Mouse (Mus musculus) right cerebral cortex, postnatal 14 days (tissue): ENCODE data around the gene Ephb3.

Experiments
- DNase-seq: peaks from one replicate; pipeline ENCODE4 v3.0.0; 2022

The Ephb3 gene

GRCm38 (mm10) chr16:21208001-21208565, 3.5 kb downstream of the Ephb3 start:
- DNase-seq, result no peak

DNA sequence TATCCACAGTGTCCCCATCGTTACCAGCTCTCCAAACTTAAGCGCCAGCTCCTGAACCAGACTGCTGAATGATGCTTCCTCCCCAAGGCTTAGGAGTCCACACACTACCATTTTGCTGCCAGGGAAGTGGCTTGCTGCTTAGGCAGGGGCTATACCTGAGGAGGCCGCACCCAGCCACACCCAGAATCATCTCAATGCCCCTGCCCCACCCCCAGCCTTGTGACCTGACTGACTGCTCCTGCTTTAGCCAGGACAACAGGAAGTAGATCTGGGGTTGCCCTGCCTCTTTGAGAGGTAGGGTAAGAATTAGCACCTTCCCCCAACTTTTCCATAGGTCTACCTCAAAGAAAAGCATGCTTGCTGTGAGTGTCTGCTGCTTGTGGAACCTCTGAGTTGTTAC, 4.7 kb downstream of the Ephb3 start:
- no peak for DNase-seq

GRCm38 (mm10) chr16:21210204-21210603, 5.6 kb downstream of the Ephb3 start:
- no peak for DNase-seq

DNA sequence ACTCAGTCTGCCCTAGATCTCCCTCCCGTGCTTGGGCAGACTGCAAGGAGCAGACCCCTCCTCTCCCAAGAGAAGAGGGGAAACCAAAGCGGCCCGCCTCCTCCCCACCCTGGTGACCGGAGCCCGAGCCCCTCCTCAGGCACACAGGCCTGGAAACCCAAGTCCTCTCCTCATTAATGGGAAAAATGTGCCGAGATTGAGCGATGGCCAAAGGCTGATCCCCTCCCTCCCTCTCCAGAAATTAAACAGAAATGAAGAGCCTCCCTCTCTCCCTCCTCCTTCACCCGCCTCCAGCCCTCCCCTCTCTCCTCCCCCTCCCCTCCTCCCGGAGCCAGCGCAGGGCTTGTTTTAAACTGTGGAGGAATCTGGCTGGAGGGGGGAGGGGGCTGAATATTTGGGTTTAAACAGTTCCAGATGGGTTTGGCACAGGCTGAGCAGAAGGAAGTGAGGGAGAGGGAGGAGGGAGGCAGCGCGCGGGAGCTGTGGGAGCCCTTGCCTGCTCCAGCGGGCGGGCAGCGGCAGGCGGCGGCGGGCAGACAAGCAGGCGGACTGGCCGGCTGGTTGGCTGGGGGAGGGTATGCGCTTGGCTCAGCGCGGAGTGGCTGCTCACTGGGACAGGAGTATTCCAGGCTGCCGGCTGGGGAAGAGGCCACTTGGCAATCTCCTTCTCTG, 6.2 kb downstream of the Ephb3 start:
- peak; percentile 82 for DNase-seq

- no peak for DNase-seq
Measured at GRCm38 (mm10) chr16:21211501-21211900, 6.9 kb downstream of the Ephb3 start.

DNA sequence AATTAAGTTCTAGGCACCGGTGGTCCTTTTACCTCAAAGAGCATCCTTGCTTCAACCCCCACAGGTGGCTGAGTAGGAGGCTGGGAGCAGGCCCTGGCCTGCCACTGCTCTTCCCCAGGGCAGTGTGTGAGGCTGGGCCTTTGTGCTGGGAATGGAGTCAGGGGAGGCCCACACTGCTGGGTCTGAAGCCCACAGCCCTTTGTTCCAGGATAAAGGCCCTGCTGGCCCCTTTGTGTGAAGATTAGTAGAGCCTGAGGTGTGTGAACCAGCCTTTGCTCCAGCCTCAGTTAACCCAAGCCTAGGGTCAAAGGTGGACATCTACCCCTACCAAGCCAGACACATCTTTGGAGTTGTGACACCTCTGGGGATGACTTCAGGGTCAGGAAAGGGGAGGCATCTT, 7.8 kb downstream of the Ephb3 start:
- DNase-seq, result no peak

DNA sequence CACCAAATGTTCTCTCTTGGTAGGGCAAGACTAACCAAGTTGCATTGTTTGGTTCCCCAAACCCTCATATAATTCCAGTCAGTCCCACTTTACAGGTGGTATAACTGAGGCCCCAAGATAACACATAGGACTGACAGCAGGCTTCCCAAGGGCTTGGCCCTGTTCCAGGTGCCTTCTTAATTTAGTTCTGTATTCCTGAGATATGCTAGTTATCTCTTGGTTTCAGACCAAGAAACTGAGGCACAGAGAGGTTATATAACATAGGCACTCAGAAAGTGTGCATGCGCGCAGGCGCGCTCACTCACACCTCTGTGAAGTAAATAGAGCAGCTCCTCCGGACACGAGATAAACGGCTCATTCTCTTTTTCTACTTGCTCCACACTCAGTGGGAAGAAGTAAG, 9.4 kb downstream of the Ephb3 start:
- no peak for DNase-seq

DNA sequence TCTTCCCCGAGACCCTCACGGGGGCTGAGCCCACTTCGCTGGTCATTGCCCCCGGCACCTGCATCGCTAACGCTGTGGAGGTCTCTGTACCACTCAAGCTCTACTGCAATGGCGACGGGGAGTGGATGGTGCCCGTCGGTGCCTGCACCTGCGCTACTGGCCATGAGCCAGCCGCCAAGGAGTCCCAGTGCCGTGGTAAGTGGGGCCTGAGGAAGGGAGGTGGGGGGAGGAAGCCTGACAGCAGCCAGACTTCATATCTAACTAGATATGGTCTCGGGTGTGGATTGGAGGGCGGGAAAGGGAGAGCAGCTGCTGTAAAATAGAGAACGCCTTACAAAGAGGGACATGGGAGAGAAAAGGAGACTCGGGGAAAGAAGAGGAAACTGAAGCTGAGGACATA, 10.2 kb downstream of the Ephb3 start:
- DNase-seq, result no peak

DNA sequence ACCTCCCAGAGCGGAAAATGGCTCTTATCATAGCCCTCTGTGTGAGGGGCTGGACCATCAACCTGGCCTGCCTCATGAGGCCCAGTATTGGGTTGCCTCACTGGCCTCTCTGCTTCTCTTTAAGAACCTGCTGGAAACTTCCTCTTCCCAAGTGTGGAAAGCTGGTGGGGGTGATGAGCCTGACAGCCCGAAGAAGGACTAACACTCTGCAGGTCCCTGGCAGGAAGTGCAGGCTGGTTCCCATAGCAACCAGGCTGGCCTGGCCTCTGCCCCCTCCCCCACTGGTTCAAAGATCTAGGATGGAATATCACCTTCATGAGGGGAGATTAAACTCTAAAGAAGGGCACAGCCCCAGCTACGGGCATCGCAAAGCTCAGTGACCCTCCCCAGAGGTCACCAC, 11.5 kb downstream of the Ephb3 start:
- DNase-seq, result peak; percentile 32

GRCm38 (mm10) chr16:21217233-21217632, 12.7 kb downstream of the Ephb3 start:
- DNase-seq, result no peak

DNA sequence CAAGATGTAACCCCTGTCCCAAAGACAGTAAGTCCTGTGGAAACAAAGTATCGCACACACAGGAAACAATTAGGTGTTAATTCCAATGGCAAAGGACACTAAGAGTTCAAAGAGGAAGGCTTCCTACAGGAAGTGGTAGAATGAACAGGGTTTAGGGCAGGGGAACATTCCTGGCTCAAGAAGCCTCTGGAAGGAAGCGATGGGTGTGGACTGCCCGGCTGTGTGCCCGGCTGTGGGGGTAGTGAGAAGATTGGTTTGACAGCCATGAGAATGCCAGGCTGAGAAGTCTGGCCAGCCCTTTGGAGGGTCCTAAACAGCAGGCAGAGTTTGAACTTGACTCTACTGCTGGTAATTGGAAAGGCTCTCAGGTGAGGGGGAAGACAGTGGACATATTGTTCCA, 15.1 kb downstream of the Ephb3 start:
- DNase-seq, result no peak

GRCm38 (mm10) chr16:21223038-21223437, 18.5 kb downstream of the Ephb3 start:
- no peak for DNase-seq

DNA sequence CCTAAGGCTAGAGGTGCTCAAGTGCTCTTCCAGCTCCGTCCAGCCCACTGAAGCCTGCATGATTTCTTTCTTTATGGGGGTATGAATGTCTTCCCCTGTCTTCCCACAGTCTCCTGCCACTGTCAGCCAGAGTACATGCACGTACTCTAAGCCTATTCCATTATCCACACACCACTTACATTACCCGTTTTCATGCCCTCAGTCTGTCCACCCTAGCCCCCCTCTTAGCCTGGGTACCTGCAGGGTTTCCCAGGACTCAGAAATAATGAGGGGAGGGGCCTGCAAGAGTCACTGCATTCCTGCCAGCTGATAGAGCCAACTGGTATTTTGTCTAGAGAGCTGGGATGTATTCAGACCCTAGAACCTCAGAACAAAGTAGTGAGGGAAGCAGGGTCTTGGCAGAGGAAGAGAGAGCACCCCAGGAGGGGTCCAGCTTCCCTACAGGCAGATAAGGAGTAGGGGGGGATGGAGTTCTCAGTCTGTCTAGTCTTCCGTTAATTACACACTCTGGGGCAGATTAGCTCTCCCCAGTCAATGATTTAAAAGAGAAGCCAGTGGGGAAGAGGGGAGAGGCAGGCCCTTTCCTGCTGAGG, 20.2 kb downstream of the Ephb3 start:
- DNase-seq, result no peak

- peak; percentile 2 for DNase-seq
Measured at GRCm38 (mm10) chr16:21226629-21227028, 22.1 kb downstream of the Ephb3 start.

GRCm38 (mm10) chr16:21235135-21235534, 30.6 kb downstream of the Ephb3 start:
- DNase-seq, result no peak

DNA sequence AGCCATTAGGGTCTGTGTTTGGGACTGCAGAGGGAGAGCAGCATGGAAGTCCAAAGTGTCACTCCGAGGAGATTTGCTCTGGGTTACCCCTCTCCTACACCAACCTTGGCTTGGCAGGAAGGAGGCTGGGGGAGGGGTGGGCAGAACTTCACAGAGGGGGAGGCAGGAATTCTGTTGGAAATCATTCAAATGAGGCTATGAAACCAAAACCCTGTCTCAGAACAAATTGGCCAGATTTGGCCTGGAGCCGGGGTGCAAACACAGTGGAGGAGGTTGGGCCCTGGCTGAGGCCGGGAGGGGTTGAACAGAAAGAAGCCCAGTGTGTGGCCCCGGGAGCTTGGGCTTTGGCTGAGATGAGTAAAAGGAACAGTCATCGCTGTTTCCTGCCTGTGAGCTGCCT, 34.2 kb downstream of the Ephb3 start:
- DNase-seq, result peak; percentile 38

GRCm38 (mm10) chr16:21240547-21240946, 36.0 kb downstream of the Ephb3 start:
- no peak for DNase-seq

DNA sequence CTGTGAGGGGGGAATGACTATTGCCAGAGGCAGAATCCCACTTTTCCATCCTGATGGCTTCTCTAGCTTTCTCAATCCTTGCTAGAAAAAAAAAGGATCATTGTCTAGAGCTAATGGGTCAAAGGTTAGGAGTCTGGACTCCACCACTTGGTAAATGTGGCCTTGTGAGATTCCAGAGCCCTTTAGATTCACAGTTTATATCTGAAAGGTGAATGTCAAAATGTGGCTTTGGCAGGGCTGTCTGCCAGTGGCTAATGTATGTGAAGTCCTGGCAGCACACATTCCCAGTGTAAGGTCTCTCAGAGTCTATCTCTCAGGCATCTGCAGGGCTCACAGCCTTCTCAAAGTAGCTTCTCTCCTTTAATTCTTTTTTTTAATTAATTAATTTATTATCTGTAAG, 36.5 kb downstream of the Ephb3 start:
- no peak for DNase-seq

GRCm38 (mm10) chr16:21242946-21243345, 38.4 kb downstream of the Ephb3 start:
- no peak for DNase-seq

GRCm38 (mm10) chr16:21244803-21245202, 40.2 kb downstream of the Ephb3 start:
- DNase-seq, result no peak

- DNase-seq, result no peak
Measured at GRCm38 (mm10) chr16:21245387-21245786, 40.8 kb downstream of the Ephb3 start.

GRCm38 (mm10) chr16:21245931-21246390, 41.4 kb downstream of the Ephb3 start:
- DNase-seq, result peak; percentile 79

DNA sequence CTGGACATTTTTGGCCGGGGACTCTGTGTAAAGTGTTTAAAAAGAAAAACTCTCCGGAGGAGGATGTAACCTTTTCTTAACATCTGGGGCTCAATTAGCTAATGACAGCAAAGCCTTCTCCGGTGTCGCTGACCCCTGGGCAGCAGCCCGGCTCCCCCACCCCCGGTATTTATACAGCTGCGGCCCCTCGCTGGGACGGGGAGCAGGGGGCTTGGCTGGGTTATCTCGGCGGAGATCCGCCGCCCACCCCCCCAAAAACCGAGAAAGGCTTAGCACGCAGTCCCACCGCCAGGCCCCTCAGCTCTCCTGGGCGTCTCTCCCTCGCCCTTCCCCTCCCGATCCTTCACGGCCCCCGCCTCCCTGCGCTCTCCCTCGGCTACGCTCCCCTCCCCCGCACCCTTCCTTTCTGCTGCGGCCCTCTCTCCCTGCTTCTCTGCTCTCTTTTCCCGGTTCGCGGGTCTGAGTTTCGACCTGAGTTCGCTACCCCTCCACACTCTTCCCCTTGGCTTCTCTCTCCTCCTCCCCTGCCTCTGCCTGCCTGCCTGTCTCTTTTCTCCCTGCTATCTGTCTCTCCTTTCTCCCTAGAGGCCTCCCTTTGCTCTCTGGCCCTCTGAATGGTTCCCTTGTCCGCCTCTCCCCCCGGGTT, 42.0 kb downstream of the Ephb3 start:
- peak; percentile 58 for DNase-seq

DNA sequence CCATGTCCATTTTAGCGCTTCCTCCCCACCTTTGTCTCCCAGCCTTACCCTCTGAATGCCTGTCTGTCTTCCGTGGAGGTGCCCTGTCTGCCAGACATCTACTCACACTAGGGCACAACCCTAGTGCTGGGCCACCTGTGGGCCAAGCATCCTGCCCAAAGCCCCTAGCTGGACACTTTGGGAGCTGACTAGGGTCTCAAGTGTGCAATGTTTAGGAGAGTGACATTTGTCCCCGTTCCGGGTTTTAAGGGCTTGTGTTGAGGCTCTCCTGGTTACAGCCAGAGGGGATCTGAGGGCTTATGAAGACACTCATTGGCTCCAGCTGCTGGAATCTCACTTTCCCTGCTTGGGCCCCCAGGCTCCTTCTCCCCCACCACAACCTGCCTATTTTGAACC, 42.5 kb downstream of the Ephb3 start:
- no peak for DNase-seq
